Mouse (Mus musculus): ENCODE results near the gene B3galnt2.
"Not testable (repeated sequence)": the region's sequence is repeated elsewhere in the genome, so short reads cannot be mapped to it uniquely, and the experiment has no call there.

B3galnt2 gene

GRCm38 (mm10) chr13:14011454-14011995, 57.3 kb downstream of the B3galnt2 start:
- DNase-seq (ENCODE audit: low spot score) = no peak

- no peak for DNase-seq (ENCODE audit: low spot score)
Observed at GRCm38 (mm10) chr13:14014001-14014400, 59.7 kb downstream of the B3galnt2 start.

- DNase-seq (ENCODE audit: low spot score) = no peak
Observed at GRCm38 (mm10) chr13:14014540-14014939, 60.3 kb downstream of the B3galnt2 start.

- DNase-seq (ENCODE audit: low spot score) = no peak
Observed at GRCm38 (mm10) chr13:14015609-14016008, 61.3 kb downstream of the B3galnt2 start.

GRCm38 (mm10) chr13:14018283-14018682, 64.0 kb downstream of the B3galnt2 start:
- no peak for DNase-seq (ENCODE audit: low spot score)

GRCm38 (mm10) chr13:14018852-14019251, 64.6 kb downstream of the B3galnt2 start:
- no peak for DNase-seq (ENCODE audit: low spot score)

DNA sequence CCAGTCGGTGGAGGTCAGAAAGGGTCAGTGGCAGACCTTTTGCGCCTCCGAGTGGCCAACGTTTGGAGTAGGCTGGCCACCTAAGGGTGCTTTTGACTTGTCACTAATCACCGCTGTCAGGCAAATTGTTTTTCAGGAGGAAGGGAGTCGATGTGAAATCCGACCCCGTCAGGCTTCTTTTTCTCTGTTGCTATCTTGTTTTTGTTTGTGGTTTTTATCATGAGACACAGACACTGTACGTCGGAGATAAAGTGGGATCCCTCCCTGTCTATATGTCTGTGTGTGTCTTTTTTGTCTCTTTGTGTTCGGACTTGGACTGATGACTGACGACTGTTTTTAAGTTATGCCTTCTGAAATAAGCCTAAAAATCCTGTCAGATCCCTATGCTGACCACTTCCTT, 67.1 kb downstream of the B3galnt2 start:
- not testable (repeated sequence) for DNase-seq (ENCODE audit: low spot score)

- DNase-seq (ENCODE audit: low spot score) = no peak
Observed at GRCm38 (mm10) chr13:14025554-14025953, 71.3 kb downstream of the B3galnt2 start.

GRCm38 (mm10) chr13:14026154-14026820, 72.0 kb downstream of the B3galnt2 start:
- no peak for DNase-seq (ENCODE audit: low spot score)

DNA sequence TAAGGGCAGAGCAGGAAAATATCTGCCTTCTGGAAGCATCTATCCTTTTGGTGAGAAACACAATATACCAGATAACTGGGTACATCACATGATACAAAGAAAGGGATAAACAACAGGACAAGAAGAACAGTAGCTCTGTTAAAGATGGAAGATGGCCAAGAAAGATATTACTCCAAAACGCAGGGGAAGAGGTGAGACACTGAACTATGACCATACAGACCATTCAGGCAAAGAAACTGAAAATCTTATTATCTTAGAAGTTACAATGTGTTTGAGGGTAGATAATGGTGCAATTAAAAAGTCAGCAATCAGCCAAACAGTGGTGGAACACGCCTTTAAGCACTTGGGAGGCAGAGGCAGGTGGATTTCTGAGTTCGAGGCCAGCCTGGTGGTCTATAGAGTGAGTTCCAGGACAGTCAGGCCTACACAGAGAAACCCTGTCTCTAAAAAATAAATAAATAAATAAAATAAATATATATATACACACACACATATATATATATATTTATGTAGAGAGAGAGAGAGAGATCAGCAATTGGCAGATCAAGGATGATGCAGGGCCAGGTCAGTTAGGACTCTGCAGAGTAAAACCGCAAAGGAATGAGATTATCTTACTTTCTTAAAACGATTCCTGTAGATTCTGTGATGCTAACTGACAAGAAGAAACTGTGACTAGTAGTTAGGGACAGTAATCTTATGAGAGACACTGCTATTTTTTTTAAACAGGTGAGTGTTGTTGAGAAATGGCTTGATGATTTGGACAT, 79.2 kb downstream of the B3galnt2 start:
- no peak for DNase-seq (ENCODE audit: low spot score)

DNA sequence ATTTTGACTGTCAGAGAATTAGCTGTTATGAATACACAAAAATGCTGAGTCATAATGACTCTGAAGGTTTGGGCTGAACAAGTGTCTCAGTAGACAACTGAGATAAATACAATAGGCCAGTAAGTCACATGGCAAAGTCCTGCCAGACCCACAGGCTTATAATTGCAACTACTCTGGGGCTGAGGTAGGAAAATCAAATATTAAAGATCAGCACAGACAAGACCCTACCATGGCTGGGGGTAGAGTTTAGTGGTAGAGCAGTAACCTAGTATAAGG, 79.7 kb downstream of the B3galnt2 start:
- no peak for DNase-seq (ENCODE audit: low spot score)

- not testable (repeated sequence) for DNase-seq (ENCODE audit: low spot score)
Observed at GRCm38 (mm10) chr13:14035352-14035751, 81.1 kb downstream of the B3galnt2 start.

DNA sequence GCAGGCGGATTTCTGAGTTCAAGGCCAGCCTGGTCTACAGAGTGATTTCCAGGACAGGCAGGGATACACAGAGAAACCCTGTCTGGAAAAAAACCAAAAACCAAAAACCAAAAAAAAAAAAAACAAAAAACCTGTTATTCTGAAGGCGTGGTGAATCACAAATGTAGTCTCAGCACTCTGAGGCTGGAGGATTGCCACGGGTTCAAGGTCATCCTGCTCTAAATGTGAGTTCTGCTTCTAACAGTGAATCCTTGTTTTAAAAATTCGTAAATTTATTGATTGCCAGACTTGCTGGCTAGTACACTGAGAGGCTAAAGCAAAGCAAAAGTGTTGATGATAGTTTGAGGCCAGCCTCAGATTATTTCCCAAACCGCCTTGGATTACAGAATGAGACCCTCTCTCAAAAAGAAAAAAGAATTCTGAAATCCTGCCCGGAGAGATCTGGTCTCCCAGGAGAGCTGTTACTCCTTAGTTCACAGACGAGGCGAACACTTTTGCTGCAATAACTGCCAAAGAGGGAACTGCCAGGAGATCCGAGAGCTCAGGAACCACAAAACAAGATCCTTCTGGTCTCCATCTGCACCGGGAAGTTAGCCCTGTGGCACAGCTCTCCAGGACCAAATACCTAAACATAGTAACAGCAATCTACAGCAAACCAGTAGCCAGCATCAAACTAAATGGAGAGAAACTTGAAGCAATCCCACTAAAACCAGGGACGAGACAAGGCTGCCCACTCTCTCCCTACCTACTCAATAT, 81.8 kb downstream of the B3galnt2 start:
- DNase-seq (ENCODE audit: low spot score) = no peak

DNA sequence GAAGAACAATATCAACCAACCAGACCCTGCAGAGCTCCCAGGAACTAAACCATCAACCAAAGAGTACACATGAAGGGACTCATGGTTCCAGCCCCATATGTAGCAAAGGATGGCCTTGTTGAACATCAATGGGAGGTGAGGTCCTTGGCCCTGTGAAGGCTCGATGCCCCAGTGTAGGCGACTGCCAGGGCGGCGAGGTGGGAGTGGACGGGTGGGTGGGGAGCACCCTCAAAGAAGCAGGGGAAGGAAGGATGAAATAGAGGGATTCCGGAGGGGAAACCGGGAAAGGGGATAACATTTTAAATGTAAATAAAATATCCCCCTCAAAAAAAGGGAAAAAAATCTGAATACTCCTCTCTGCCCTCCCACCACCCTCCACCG, 84.6 kb downstream of the B3galnt2 start:
- no peak for DNase-seq (ENCODE audit: low spot score)

DNA sequence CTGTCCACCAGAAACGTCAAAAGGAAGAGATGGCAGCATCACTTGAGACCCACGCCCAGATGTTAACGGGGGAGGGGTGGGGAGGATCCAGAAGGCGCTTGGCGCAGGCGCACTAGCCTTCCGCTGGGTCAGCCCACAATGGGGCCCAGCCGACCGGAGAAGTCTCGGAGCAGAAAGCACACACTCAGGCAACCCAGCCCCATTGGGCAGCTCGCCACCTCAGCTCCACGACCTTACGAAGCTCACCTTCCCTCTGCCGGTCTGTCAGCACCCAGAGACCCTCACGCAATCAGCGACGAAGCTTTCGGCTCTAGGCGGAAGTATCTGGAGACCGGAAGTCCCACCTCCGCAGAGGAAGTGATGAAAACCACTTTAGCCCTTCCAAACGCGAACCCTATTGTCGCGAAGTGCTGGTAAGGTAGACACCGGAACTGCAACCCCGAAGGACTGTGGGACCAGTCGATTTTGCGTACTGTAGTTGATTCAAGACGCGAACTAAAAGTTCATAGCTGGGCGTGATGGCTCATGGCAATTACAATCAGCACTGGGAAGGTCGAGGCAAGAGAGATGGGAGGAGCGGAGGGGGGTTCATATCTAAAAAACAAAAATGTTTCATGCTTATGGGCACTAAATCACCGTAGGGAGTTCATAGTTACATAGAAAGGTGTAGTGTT, 85.2 kb downstream of the B3galnt2 start, which contains the start of gene Tbce:
TSS of gene Tbce (minus strand) at position 347 of the 674 bp plus-strand sequence.
- DNase-seq (ENCODE audit: low spot score) = peak; percentile 80

DNA sequence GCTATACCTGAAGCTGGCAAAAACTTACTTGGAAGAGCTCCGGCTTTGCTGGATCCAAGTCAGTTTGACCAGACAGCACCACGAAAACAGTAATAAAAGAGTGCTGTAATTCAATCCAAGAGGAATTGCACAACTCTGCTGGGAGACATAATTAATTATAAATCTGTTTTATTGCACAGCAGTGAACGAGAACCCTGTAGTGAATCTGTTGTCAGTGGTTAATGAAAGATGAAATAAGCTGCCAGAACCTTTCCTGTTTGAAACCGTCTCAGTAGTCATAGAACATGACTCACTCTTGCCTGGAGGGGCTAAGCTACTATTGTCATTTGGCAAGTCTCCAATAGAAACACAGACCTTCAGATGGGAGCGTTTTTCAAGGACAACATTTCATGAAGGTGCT, 85.9 kb downstream of the B3galnt2 start:
- no peak for DNase-seq (ENCODE audit: low spot score)

DNA sequence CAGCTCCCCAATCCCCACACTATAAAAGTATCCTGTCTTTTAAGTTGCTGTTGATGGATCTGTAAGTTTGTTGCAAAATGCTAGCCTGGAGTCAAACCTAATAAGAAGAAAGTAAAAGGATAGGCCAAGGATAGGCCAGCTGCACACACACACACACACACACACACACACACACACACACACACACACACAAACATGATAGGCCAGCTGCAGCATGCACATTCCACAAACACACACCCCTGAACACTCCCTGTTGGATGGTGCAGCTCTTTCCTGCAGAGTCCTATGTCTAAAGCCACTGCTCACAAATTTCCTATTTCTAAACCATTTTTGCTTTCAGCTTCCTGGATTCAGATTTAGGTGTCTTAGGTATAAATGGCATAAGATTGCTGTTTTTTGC, 89.6 kb downstream of the B3galnt2 start:
- no peak for DNase-seq (ENCODE audit: low spot score)

- no peak for DNase-seq (ENCODE audit: low spot score)
Observed at GRCm38 (mm10) chr13:14044521-14044920, 90.3 kb downstream of the B3galnt2 start.
